Mouse (Mus musculus) cerebellum, adult 2 months (tissue): ENCODE results near the gene Tmem119. TPM values are rescaled to one million over a fixed set of nuclear protein-coding genes. Genes with fewer than 3 reads are reported as not detected.
"Not testable (repeated sequence)": the region's sequence is repeated elsewhere in the genome, so short reads cannot be mapped to it uniquely, and the experiment has no call there.

Source experiments
- DNase-seq, 2 experiments: peaks; one replicate each; pipeline ENCODE4 v3.0.0; 2021
- H3K27ac ChIP-seq: fragments of 200-500 bp; 2 replicates; pipeline ENCODE4 v1.5.1; 2012; ENCODE audit warnings: low read length, control low read depth, inconsistent platforms; ENCODE audit not compliant: insufficient read depth
- H3K27me3 ChIP-seq: fragments of 200-500 bp; 2 replicates; pipeline ENCODE4 v1.6.1; 2012; ENCODE audit warnings: inconsistent platforms, mild to moderate bottlenecking, low read length, moderate library complexity; ENCODE audit not compliant: control insufficient read depth, insufficient read depth
- H3K4me1 ChIP-seq: fragments of 200-500 bp; 2 replicates; pipeline ENCODE4 v1.6.1; 2011; ENCODE audit warnings: low read length; ENCODE audit not compliant: control insufficient read depth, insufficient read depth
- H3K4me3 ChIP-seq: fragments of 200-500 bp; replicated peaks from 2 replicates; pipeline ENCODE3; 2011; ENCODE audit warnings: mild to moderate bottlenecking, low read depth, low read length, control low read depth; ENCODE audit not compliant: insufficient read depth
- CTCF ChIP-seq: fragments of 200-500 bp; IDR thresholded peaks from 2 replicates; pipeline ENCODE4 v1.5.1; 2011; ENCODE audit warnings: low read depth, mild to moderate bottlenecking, control low read depth, low read length, moderate library complexity, borderline replicate concordance; ENCODE audit not compliant: insufficient read depth
- POLR2A ChIP-seq: fragments of 200-500 bp; IDR thresholded peaks from 2 replicates; pipeline ENCODE4 v1.6.1; 2011; ENCODE audit warnings: low read length, control low read depth, borderline replicate concordance; ENCODE audit not compliant: insufficient read depth
- WGBS: fragments of 180-500 bp; shearing (Covaris S2); methylation state at CpG from one replicate; pipeline ENCODE4 v1.1.7; 2018; 5-methylcytosine and 5-hydroxymethylcytosine counted together
- polyA plus RNA-seq: library from polyadenylated mRNA; depleted of rRNA; stranded (reverse); fragments of >200 nt; gene quantifications from 2 replicates; pipeline ENCODE4 v1.2.3, GENCODE M21; 2012

Tmem119 gene
- polyA plus RNA-seq, 1 experiment, result 7.4 TPM

DNA sequence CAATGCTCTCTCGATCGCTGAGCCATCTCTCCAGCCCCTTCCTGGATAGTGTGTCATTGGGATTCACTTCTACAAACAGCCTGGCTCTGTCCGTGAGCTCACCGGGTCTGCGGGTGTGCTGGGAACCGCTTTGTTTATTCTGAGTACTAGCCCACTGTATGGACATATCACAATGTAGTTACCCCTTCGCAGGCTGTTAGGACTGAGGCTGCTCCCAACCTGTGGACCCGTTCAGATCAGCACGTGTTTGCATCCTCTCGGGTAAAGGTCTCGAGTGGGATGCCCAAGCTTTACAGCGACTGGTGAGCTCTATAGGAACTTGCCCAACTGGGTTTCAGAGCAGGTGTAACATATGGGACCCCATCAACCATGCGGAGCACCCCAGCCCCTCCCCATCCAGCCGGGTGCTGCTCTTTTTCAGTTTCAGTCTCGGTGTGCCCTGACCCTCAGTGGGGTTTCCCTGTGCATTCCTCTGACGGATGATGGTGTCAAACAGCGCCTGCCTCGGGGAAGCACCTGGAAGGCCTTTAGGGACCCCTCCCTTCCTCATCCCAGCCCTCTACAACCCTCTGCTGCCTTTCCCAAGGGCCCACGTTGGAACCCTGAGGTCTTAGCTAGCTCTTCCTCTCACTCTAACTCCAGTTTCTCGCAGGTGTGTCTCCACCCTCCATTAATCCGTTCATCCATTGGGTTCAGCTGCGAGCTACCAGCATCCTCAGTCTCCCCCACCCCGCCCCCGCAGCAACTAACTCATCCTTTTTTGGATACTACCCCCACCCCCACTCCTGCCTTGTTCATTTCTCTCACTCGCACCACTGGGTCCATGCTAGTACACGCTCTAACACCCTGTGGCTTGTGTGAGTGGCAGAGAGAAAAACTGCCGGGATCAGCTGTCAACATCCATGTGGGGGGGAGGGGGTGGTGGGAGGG lies 14.1 kb upstream of the Tmem119 start:
- 35% methylated on average over 27 of the region's 27 CpGs for WGBS
- TF ChIP-seq POLR2A, result no peak
- no peak for TF ChIP-seq CTCF
- no peaks in the 10 kb centered on the region for H3K4me1 ChIP-seq
- no peaks in the 10 kb centered on the region for H3K27me3 ChIP-seq
- H3K4me3 ChIP-seq, result no peak overlapping the region
- H3K27ac ChIP-seq, result no peak overlapping the region
- no peak for DNase-seq

DNA sequence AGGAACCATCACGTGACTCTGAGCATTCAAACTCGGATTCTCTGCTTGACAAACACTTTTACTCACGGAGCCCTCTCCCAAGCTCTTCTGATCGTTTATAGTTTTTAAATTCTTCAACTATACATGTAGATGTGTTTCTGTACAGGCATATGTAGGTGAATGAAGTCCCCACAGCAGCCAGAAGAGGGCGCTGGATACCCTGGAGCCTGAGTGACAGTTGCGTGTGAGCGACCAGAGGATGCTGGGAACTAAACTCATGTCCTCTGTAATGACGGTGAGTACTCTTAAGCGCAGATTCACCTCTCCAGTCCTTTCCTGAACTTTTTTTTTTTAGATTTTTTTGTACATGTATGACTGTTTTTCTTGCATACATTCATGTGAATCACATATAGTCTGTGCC lies 13.3 kb upstream of the Tmem119 start:
- H3K4me3 ChIP-seq, result no peak overlapping the region
- no peak overlapping the region for H3K27ac ChIP-seq
- H3K4me1 ChIP-seq, result no peaks in the 10 kb centered on the region
- DNase-seq, result no peak
- peak; percentile 13; the same call in 1 of the 2 replicates for TF ChIP-seq CTCF
- no peak for TF ChIP-seq POLR2A
- no peaks in the 10 kb centered on the region for H3K27me3 ChIP-seq
- WGBS, result 24% methylated on average over 9 of the region's 9 CpGs

DNA sequence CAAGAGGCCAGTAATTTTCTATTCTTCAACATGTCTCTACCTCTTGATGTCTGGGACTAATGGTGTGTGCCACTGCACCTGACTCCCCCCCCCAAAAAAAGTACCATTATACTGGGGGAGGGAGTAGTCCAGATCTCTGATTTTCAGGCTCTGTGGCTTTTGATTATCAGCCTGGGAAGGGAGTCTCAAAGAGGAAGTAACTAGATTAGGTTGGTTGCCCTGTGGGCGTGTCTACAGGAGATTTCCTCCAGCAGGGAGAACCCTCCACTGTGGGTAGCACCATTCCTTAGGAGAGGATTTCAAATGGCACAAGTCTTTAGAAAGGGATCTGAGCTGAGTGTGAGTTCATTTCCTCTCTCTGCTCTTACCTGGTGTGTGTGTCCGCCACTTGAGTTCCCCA lies 12.3 kb upstream of the Tmem119 start:
- Histone ChIP-seq H3K4me3 (no peak overlapping the region), H3K27ac (no peak overlapping the region), H3K27me3 (no peaks in the 10 kb centered on the region), H3K4me1 (no peaks in the 10 kb centered on the region)
- TF ChIP-seq POLR2A (no peak), CTCF (no peak)
- WGBS, result 93% methylated on average over 2 of the region's 2 CpGs
- DNase-seq, result no peak

DNA sequence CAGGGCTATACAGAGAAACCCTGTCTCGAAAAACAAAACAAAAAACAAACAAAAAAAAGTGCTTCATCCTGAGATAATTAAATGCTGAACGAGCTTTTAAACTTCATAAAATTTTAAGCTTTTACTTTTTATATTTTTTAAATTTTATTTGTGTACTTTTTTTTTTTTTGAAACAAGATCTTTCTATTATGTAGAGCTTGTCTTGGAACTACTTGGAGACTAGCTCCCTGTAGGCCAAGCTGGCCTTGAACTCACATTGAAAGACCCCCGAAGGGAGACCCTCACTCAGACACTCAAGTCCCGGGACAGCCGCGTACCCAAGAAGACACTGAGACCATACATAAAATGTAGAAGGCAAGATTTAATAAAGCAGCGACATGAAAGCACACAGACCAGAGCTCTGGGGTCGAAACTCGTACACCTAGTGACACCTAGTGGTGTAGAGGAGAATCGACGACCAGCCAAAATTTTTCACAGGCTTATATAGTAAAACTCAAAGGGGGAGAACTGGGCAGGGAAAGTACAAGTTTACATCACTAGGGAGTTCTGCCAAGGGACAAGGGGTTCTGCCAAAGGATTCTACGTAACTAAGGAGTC lies 11.6 kb upstream of the Tmem119 start:
- TF ChIP-seq CTCF, result peak; percentile 16; the same call in 1 of the 2 replicates
- not testable (repeated sequence) for DNase-seq, H3K27me3 ChIP-seq, H3K4me3 ChIP-seq, H3K27ac ChIP-seq, H3K4me1 ChIP-seq
- WGBS, result 21% methylated on average over 11 of the region's 12 CpGs

DNA sequence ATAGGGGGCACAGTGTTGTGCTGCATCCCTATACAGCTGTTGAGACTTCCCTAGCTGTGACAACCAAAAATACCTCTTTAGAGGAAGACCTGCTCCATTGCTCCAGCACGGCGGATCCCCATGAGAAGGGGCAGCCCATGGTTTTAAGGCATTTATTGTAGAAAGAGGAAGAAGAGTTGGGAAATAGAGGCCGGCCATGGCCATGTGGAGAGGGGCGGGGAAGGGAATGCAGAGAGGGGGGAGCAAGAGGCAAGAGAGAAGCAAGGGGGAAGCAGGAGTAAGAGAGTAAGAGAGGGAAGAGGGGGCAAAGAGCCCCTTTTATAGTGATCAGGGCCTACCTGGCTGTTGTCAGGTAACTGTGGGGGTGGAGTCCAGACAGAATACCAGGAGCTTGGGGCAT lies 9.8 kb upstream of the Tmem119 start:
- Histone ChIP-seq H3K27me3 (no peaks in the 10 kb centered on the region), H3K4me1 (no peaks in the 10 kb centered on the region), H3K4me3 (no peak overlapping the region), H3K27ac (no peak overlapping the region)
- no peak for DNase-seq
- WGBS, result 93% methylated on average over 4 of the region's 4 CpGs
- TF ChIP-seq CTCF (no peak), POLR2A (no peak)

DNA sequence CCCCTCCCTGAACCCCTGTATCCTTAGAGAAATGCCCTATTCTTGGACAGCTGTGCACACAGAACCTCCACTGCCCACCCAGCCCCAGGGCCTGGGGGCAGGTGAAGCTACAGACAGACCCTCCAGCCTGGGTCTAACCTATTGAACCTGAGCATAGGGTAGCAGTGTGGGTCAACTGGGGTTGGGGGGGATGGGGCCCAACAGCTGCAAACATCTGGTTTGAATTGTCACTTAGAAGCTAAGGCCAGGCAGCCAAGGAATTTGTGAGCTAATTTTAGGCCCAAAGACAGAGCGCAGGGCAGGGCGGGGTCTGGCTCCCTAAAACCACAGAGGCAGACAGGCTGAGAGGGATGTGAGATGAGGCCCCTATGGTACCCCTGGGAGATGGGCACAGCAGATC lies 7.9 kb upstream of the Tmem119 start:
- Histone ChIP-seq H3K27ac (no peak overlapping the region), H3K4me3 (no peak overlapping the region), H3K4me1 (no peaks in the 10 kb centered on the region), H3K27me3 (no peaks in the 10 kb centered on the region)
- no peak for TF ChIP-seq CTCF
- no peak for DNase-seq
- WGBS, result 98% methylated on average over 2 of the region's 2 CpGs

DNA sequence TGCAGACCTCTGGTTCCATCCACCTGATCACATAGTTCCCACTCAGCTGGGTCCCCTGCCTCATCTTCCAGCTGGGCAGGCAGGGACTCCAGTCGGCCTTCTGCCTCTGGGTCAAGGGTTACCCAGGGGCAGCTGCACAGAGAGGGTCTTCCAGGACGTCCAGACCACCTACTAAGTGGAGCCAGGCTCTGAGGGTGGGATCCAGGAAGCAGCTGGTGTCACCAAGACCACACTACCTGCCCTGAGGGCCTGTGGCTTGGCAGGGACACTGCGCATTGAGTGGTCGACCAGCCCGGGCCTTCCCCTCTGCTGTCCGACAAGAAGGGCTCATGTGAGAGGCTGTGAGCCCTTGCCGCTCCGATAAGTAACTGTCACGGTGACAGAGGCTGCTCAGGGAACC lies 7.4 kb upstream of the Tmem119 start:
- TF ChIP-seq CTCF, result no peak
- TF ChIP-seq POLR2A, result no peak
- WGBS, result 55% methylated on average over 9 of the region's 9 CpGs

DNA sequence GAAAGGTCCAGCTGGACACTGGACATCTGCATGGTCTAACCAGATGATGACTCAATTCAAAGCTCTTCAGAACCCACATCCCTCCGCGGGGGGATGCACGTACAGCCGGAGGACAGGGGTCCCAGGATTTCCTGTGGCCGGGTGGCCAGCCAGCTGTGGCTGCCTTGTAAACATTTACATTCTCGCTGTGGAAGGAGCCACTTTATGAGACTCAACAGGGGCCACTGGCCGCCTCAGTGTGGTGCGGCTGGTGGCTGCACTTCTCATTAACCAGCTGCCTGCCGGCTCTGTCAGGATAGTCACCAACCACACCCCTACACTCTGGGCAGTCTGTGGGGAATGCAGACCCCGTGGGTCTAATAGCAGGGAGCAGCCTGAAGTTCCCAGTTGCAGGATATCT lies 6.1 kb upstream of the Tmem119 start:
- WGBS, result 39% methylated on average over 10 of the region's 10 CpGs
- no peak overlapping the region for H3K4me3 ChIP-seq
- DNase-seq, result no peak
- TF ChIP-seq POLR2A (no peak), CTCF (no peak)
- no peaks in the 10 kb centered on the region for H3K27me3 ChIP-seq
- no peaks in the 10 kb centered on the region for H3K4me1 ChIP-seq
- H3K27ac ChIP-seq, result no peak overlapping the region

More for the DNA sequence above, 7.4 kb upstream of the Tmem119 start:
- no peak overlapping the region for H3K4me3 ChIP-seq
- H3K4me1 ChIP-seq, result no peaks in the 10 kb centered on the region
- H3K27me3 ChIP-seq, result no peaks in the 10 kb centered on the region
- DNase-seq, result no peak
- no peak overlapping the region for H3K27ac ChIP-seq
